Mouse (Mus musculus) hindbrain, embryonic 11.5 days (tissue): ENCODE measurements around the gene Efcab9. TPM values are rescaled to one million over a fixed set of nuclear protein-coding genes. Genes with fewer than 3 reads are reported as not detected.

Experiments used
- ATAC-seq: fragments of 200-750 bp; cut with Nextera tagmentation; 2 replicates; pipeline ENCODE4 v1.8.0; 2017; ENCODE audit warnings: mild to moderate bottlenecking, moderate TSS enrichment, moderate library complexity; ENCODE audit not compliant: low FRiP score
- DNase-seq: peaks from one replicate; pipeline ENCODE4 v3.0.0-alpha.2; 2015; ENCODE audit warnings: low spot score
- H3K27ac ChIP-seq: fragments of 300-500 bp; sonication (generic); 2 replicates; pipeline ENCODE4 v1.5.1; 2014; ENCODE audit warnings: mild to moderate bottlenecking, low read depth, low read length
- H3K27me3 ChIP-seq: fragments of 300-500 bp; sonication (generic); 2 replicates; pipeline ENCODE4 v1.6.1; 2014; ENCODE audit warnings: mild to moderate bottlenecking, low read length, moderate library complexity, mixed read lengths; ENCODE audit not compliant: control insufficient read depth, insufficient read depth
- H3K36me3 ChIP-seq: fragments of 300-500 bp; sonication (generic); 2 replicates; pipeline ENCODE4 v1.6.1; 2014; ENCODE audit warnings: mild to moderate bottlenecking, low read length, moderate library complexity, mixed read lengths; ENCODE audit not compliant: control insufficient read depth, insufficient read depth
- H3K4me1 ChIP-seq: fragments of 300-500 bp; sonication (generic); replicated peaks from 2 replicates; pipeline ENCODE4 v1.6.1; 2014; ENCODE audit warnings: low read length, mixed read lengths; ENCODE audit not compliant: control insufficient read depth, insufficient read depth
- H3K4me2 ChIP-seq: fragments of 300-500 bp; sonication (generic); replicated peaks from 2 replicates; pipeline ENCODE4 v1.6.1; 2014; ENCODE audit warnings: mild to moderate bottlenecking, low read depth, low read length
- H3K4me3 ChIP-seq: fragments of 300-500 bp; sonication (generic); 2 replicates; pipeline ENCODE4 v1.5.1; 2014; ENCODE audit warnings: low read depth, low read length
- H3K9ac ChIP-seq: fragments of 300-500 bp; sonication (generic); 2 replicates; pipeline ENCODE4 v1.6.1; 2014; ENCODE audit warnings: low read depth, low read length
- H3K9me3 ChIP-seq: fragments of 300-500 bp; sonication (generic); 2 replicates; pipeline ENCODE4 v1.6.1; 2016; ENCODE audit warnings: low read length; ENCODE audit not compliant: control insufficient read depth
- WGBS: fragments of 180-500 bp; shearing (Covaris S2); extraction: QIAGEN DNeasy Blood & Tissue Kit; methylation state at CpG from one replicate; pipeline ENCODE4 v1.1.7; 2014; 5-methylcytosine and 5-hydroxymethylcytosine counted together
- polyA plus RNA-seq: library from polyadenylated mRNA; unstranded; fragments of >200 nt; fragmentation: Nextera tagmentation; extraction: Ambion mirVana; gene quantifications from 2 replicates; pipeline ENCODE4 v1.2.1, GENCODE M21; 2014

Efcab9 gene
- polyA plus RNA-seq, 1 experiment from 2014 or later: 0.28 TPM

- no peaks in the 10 kb centered on the region for H3K36me3 ChIP-seq
- ATAC-seq (no peak), DNase-seq (no peak)
- H3K27me3 ChIP-seq: no peaks in the 10 kb centered on the region
- no peaks in the 10 kb centered on the region for H3K9me3 ChIP-seq
- no peak overlapping the region for H3K27ac ChIP-seq
- no peaks in the 10 kb centered on the region; the same call in 1 of the 2 replicates for H3K4me1 ChIP-seq
- H3K4me3 ChIP-seq: no peak overlapping the region
- no peak overlapping the region for H3K9ac ChIP-seq
- H3K4me2 ChIP-seq: no peak overlapping the region
- 77% methylated on average over 7 of the region's 7 CpGs for WGBS
These were observed 36.2 kb upstream of the Efcab9 start for GRCm38 (mm10) chr11:32568060-32568459.

- H3K27ac ChIP-seq: no peak overlapping the region
- no peak for DNase-seq
- H3K27me3 ChIP-seq: no peaks in the 10 kb centered on the region
- H3K36me3 ChIP-seq: no peaks in the 10 kb centered on the region
- H3K9me3 ChIP-seq: no peaks in the 10 kb centered on the region
- H3K4me3 ChIP-seq: no peak overlapping the region
- no peak for ATAC-seq
- no peak overlapping the region for H3K9ac ChIP-seq
- WGBS: 86% methylated on average over 10 of the region's 10 CpGs
- no peaks in the 10 kb centered on the region; the same call in 1 of the 2 replicates for H3K4me1 ChIP-seq
- H3K4me2 ChIP-seq: no peak overlapping the region
These were observed 35.3 kb upstream of the Efcab9 start for GRCm38 (mm10) chr11:32567000-32567855.

DNA sequence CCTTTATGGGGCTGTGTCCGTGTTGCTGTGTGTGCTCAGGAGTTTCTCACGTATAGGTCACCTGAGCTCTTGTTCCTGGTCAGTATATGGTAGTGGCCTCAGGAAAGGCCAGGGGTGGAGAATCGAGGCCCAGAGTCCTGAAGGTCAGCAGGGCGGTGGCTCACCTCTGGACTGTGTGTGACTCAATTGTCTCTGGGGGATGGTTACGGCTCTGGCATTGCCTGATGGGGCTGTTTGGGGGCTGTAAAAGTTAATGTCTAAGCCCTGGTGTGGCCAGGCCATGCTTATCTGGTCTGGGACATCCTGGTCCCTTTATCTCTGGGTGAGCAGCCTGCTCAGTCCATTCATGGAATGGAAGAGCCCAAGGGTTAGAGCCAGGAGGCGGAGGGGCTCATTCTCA is 34.3 kb upstream of the Efcab9 start:
- Histone ChIP-seq H3K27ac (no peak overlapping the region), H3K27me3 (no peaks in the 10 kb centered on the region), H3K4me3 (no peak overlapping the region), H3K9ac (no peak overlapping the region), H3K9me3 (no peaks in the 10 kb centered on the region), H3K4me1 (no peaks in the 10 kb centered on the region; the same call in 1 of the 2 replicates), H3K36me3 (no peaks in the 10 kb centered on the region), H3K4me2 (no peak overlapping the region)
- DNase-seq: no peak
- 85% methylated on average over 6 of the region's 6 CpGs for WGBS
- no peak for ATAC-seq

DNA sequence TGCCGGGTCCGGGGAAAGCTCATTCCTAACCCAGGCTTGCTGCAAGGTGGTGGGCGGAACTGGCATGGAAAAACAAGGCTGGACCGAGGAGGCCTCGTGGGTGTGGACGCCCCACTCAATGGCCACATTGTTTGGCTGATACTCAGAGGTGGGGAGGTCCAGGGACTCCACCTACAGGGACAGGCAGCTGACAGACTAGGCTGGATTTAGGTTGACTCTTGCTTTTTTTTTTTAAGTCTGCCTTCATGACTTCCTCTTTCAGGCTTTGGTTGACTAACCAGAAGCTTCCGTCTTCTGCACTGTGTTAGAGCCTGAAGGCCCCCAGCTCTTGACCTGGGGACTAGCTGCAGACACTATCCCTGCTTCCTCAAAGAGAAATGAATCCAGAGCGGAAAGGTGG is 33.2 kb upstream of the Efcab9 start:
- no peaks in the 10 kb centered on the region for H3K9me3 ChIP-seq
- no peak overlapping the region for H3K27ac ChIP-seq
- ATAC-seq (no peak), DNase-seq (no peak)
- no peak overlapping the region for H3K4me3 ChIP-seq
- H3K36me3 ChIP-seq: no peaks in the 10 kb centered on the region
- no peak overlapping the region for H3K4me2 ChIP-seq
- H3K9ac ChIP-seq: no peak overlapping the region
- H3K4me1 ChIP-seq: no peaks in the 10 kb centered on the region; the same call in 1 of the 2 replicates
- no peaks in the 10 kb centered on the region for H3K27me3 ChIP-seq
- 63% methylated on average over 8 of the region's 8 CpGs for WGBS

DNA sequence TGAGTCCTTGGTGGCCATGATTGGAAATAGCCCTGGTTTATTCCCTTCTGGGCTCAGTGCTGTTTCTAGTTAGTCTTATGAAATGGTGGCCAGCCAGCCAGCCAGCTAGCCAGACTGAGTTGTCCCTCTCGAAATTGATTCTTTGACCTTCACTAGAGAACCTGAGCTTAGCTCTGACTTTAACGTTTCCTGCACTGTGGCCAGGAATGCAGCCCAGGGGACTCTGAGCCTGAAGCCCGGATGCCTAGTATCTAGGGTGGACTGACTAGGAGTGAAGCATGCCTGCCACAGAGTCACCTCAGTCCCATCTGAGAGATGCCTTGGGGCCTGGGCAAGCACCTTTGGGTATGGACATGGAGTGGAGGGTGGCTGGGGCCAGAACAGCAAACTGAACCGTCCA is 32.7 kb upstream of the Efcab9 start:
- Histone ChIP-seq H3K4me1 (no peaks in the 10 kb centered on the region; the same call in 1 of the 2 replicates), H3K9ac (no peak overlapping the region), H3K36me3 (no peaks in the 10 kb centered on the region), H3K4me2 (no peak overlapping the region), H3K9me3 (no peaks in the 10 kb centered on the region), H3K4me3 (no peak overlapping the region), H3K27ac (no peak overlapping the region), H3K27me3 (no peaks in the 10 kb centered on the region)
- 63% methylated on average over 4 of the region's 4 CpGs for WGBS
- no peak for ATAC-seq
- DNase-seq: no peak

DNA sequence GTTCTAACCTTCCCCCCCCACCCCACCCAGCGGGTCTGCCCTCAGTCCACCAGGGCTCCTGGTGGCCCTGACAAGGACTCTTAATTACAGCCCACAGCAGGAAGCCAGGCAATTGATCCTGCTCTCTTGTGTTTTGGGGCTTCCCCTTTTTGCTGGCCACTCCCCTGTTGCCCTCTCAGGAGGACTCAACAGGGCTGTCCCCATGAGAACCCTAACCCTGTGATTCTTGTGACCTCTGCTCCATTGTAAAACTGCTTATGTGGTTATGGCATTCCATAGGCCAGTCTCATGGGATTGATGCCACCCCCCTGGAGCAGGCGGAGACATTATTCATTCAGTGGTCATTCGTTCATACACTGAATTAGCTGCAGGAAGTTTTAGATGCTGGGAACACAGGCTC is 31.8 kb upstream of the Efcab9 start:
- no peak overlapping the region for H3K4me3 ChIP-seq
- H3K27me3 ChIP-seq: no peaks in the 10 kb centered on the region
- no peak for DNase-seq
- H3K9ac ChIP-seq: no peak overlapping the region
- no peaks in the 10 kb centered on the region for H3K9me3 ChIP-seq
- no peaks in the 10 kb centered on the region for H3K36me3 ChIP-seq
- no peak overlapping the region for H3K4me2 ChIP-seq
- H3K4me1 ChIP-seq: no peaks in the 10 kb centered on the region; the same call in 1 of the 2 replicates
- 32% methylated on average over 3 of the region's 3 CpGs for WGBS
- H3K27ac ChIP-seq: no peak overlapping the region
- no peak for ATAC-seq

DNA sequence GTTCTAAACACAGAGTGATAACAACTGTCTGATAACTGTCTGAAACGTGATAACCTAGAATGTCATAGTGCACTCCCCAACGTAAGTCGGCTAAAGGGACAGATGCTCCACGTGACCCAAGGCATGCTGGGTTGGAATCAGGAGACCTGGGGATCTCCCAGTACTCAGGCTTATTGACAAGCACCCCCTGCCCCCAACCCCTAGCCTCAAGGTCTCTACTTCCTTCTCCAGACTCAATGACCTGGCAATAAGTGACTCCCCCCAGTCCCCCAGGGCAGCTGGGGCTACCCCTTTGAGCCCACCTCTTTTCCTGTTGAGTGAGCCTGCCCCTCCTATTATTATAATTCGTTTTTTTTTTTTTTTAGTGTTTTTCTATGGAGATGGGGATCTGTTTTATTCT is 30.8 kb upstream of the Efcab9 start:
- DNase-seq (no peak), ATAC-seq (no peak)
- Histone ChIP-seq H3K4me2 (no peak overlapping the region), H3K27me3 (no peaks in the 10 kb centered on the region), H3K9ac (no peak overlapping the region), H3K9me3 (no peaks in the 10 kb centered on the region), H3K4me1 (no peaks in the 10 kb centered on the region; the same call in 1 of the 2 replicates), H3K27ac (no peak overlapping the region), H3K36me3 (no peaks in the 10 kb centered on the region), H3K4me3 (no peak overlapping the region)
- 76% methylated on average over 5 of the region's 5 CpGs for WGBS

DNA sequence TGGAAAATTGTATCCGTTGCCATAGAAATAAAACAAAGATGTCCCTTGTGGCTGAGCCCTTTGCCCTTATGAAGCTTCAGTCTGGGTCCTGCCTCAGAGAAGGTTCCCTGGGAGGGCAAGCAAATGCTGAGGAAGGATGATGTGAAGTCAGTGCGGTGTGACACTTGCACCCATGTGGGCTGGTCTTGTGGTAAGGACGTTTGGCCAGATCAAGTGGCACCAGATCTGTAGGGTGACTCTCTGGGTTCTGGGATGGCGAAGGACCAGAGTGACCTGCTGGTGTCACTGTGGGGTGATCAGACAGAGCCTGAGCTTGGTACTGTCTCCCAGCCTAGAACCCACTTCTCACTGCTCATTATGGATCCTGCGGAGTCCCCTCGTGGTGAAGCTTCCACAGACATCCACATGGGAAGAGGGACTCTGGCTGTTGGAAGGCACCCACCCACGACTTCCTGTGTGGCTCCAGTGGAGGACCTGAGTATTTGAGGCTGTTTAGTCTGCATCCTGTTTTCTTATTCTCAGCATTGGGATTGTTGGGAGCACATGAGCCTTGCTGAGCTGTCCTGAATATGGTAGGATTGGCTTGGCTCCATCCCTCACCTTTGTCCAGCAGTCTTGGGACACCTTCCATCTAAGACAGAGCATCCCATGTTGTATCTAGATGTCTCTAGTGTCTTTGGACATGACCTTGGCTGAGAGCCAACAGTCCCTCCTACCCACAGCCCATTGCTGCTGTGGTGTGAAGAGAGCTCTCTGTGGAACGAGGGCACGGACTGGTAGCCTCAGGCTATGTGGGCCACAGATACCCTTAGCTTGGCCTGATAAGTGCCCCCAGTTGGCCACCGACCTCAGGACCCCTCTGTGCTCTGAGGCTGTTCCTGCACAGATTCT is 29.8 kb upstream of the Efcab9 start:
- no peak for ATAC-seq
- H3K9me3 ChIP-seq: no peaks in the 10 kb centered on the region
- H3K4me2 ChIP-seq: no peak overlapping the region
- WGBS: 71% methylated on average over 10 of the region's 10 CpGs
- DNase-seq: no peak
- no peak overlapping the region for H3K27ac ChIP-seq
- H3K36me3 ChIP-seq: no peaks in the 10 kb centered on the region
- no peaks in the 10 kb centered on the region for H3K27me3 ChIP-seq
- no peak overlapping the region for H3K9ac ChIP-seq
- no peaks in the 10 kb centered on the region; the same call in 1 of the 2 replicates for H3K4me1 ChIP-seq
- no peak overlapping the region for H3K4me3 ChIP-seq
